Mouse (Mus musculus) intestine, embryonic 16.5 days (tissue): ENCODE measurements around the gene Akap13. TPM values are rescaled to one million over a fixed set of nuclear protein-coding genes. Genes with fewer than 3 reads are reported as not detected.
A peak's percentile ranks its signal among the peaks of the same experiment; 100 is the strongest.

Experiments used
- ATAC-seq: fragments of 200-750 bp; cut with Nextera tagmentation; 2 replicates; pipeline ENCODE4 v1.8.0; 2017; ENCODE audit warnings: moderate TSS enrichment, moderate library complexity
- H3K27ac ChIP-seq: fragments of 300-500 bp; sonication (generic); 2 replicates; pipeline ENCODE4 v1.5.1; 2014; ENCODE audit warnings: mild to moderate bottlenecking, low read length
- H3K27me3 ChIP-seq: fragments of 300-500 bp; sonication (generic); replicated peaks from 2 replicates; pipeline ENCODE4 v1.6.1; 2014; ENCODE audit warnings: low read length, control low read depth, mixed read lengths; ENCODE audit not compliant: control insufficient read depth, insufficient read depth
- H3K36me3 ChIP-seq: fragments of 300-500 bp; sonication (generic); 2 replicates; pipeline ENCODE4 v1.6.1; 2014; ENCODE audit warnings: low read length, control low read depth; ENCODE audit not compliant: control insufficient read depth, insufficient read depth
- H3K4me1 ChIP-seq: fragments of 300-500 bp; sonication (generic); 2 replicates; pipeline ENCODE4 v1.6.1; 2014; ENCODE audit warnings: low read length, control low read depth, mixed read lengths; ENCODE audit not compliant: control insufficient read depth, insufficient read depth
- H3K4me2 ChIP-seq: fragments of 300-500 bp; sonication (generic); 2 replicates; pipeline ENCODE4 v1.6.1; 2014; ENCODE audit warnings: low read depth, low read length, control low read depth
- H3K4me3 ChIP-seq: fragments of 300-500 bp; sonication (generic); 2 replicates; pipeline ENCODE4 v1.5.1; 2014; ENCODE audit warnings: mild to moderate bottlenecking, low read length
- H3K9ac ChIP-seq: fragments of 300-500 bp; sonication (generic); 2 replicates; pipeline ENCODE4 v1.6.1; 2014; ENCODE audit warnings: low read depth, low read length
- H3K9me3 ChIP-seq: fragments of 300-500 bp; sonication (generic); 2 replicates; pipeline ENCODE4 v1.6.1; 2016; ENCODE audit warnings: low read length, control low read depth; ENCODE audit not compliant: control insufficient read depth
- WGBS: fragments of 180-500 bp; shearing (Covaris S2); extraction: QIAGEN DNeasy Blood & Tissue Kit; methylation state at CpG from one replicate; pipeline ENCODE4 v1.1.7; 2014; 5-methylcytosine and 5-hydroxymethylcytosine counted together
- polyA plus RNA-seq: library from polyadenylated mRNA; unstranded; fragments of >200 nt; fragmentation: Nextera tagmentation; extraction: Ambion mirVana; gene quantifications from 2 replicates; pipeline ENCODE4 v1.2.1, GENCODE M21; 2015

The Akap13 gene
- polyA plus RNA-seq, 1 experiment from 2014 or later: 24.9 TPM

DNA sequence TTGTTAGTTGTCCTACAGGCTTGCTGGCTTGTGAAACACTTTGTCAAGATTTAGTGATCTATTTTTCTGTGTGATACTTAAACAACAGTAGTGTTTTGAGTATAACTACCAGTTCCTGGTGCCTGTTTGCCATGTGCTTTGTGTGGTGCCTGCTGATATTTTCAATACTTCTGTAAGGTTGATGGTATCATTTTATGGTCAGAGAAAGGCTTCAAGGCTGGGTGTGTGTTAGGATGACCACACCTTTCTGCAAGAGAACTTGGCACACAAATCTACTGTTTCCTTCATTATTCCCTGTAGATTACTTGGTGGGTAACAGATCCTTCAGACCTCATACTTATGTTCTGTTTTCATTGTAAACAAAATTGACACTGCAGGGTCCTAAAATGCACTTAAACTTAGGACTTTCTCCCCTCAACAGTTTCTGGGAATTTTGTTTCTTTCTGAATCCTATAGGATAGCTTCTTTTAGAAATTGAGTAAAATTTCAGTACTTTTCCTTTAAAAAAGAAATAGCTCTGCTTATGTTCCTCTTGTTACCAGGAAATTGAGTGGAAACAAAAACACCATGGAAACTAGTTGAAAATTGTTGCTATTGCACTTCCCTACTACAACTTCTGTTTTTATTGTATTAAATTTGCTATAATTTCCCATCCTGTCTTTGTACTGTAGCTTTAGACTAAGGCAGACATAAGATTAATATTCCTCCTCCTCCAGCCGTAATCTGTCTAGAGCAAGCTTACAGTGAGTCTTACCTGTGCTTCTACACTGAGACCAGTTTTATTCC, 120.7 kb downstream of the Akap13 start:
- no peak overlapping the region for H3K9ac ChIP-seq
- WGBS: 78% methylated on average over 1 of the region's 1 CpGs
- peak overlapping the region; percentile 28; the same call in 1 of the 2 replicates for H3K27ac ChIP-seq
- no peaks in the 10 kb centered on the region; the same call in 1 of the 2 replicates for H3K36me3 ChIP-seq
- H3K27me3 ChIP-seq: no peaks in the 10 kb centered on the region
- H3K4me3 ChIP-seq: no peak overlapping the region
- H3K4me2 ChIP-seq: 0 out of 2 replicates have a peak overlapping the region, but pooled peaks have one; percentile 27
- peaks cover 15% of the 10 kb centered on the region for H3K4me1 ChIP-seq
- ATAC-seq: 0 out of 2 replicates have a peak, but pooled peaks have one; percentile 19
- no peaks in the 10 kb centered on the region for H3K9me3 ChIP-seq

- H3K27me3 ChIP-seq: no peaks in the 10 kb centered on the region
- WGBS: 98% methylated on average over 2 of the region's 2 CpGs
- H3K9ac ChIP-seq: no peak overlapping the region
- no peaks in the 10 kb centered on the region for H3K9me3 ChIP-seq
- no peak for ATAC-seq
- peaks cover 15% of the 10 kb centered on the region for H3K4me1 ChIP-seq
- no peak overlapping the region for H3K4me2 ChIP-seq
- H3K4me3 ChIP-seq: no peak overlapping the region
- H3K36me3 ChIP-seq: no peaks in the 10 kb centered on the region; the same call in 1 of the 2 replicates
- no peak overlapping the region for H3K27ac ChIP-seq
Observed at GRCm38 (mm10) chr7:75576851-75577250, 121.5 kb downstream of the Akap13 start.

DNA sequence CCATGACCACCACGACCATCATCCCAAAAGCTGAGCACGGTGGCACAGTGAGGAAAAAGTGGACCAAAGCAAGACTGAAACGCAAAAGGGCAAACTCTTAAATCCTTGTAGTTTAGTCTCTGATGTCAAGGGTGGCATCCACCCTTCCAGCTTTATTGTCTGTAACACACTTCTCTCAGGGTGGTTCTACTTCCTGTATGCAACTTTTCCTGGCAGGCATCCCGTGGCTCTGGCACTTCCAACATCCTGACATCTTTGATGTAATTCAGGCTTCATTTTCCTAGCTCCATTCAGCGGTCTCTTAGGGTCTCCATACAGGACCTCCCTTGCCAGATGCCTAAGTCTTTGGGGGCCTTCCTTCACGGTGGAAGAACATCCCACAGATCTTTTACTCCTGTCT, 122.0 kb downstream of the Akap13 start:
- Histone ChIP-seq H3K9me3 (no peaks in the 10 kb centered on the region), H3K4me2 (no peak overlapping the region), H3K27ac (no peak overlapping the region), H3K4me1 (peaks cover 15% of the 10 kb centered on the region), H3K27me3 (no peaks in the 10 kb centered on the region), H3K9ac (no peak overlapping the region), H3K36me3 (no peaks in the 10 kb centered on the region; the same call in 1 of the 2 replicates), H3K4me3 (no peak overlapping the region)
- 75% methylated on average over 6 of the region's 6 CpGs for WGBS
- no peak for ATAC-seq

GRCm38 (mm10) chr7:75578647-75579046, 123.3 kb downstream of the Akap13 start:
- H3K4me3 ChIP-seq: no peak overlapping the region
- H3K4me1 ChIP-seq: peaks cover 15% of the 10 kb centered on the region
- H3K36me3 ChIP-seq: no peaks in the 10 kb centered on the region; the same call in 1 of the 2 replicates
- no peaks in the 10 kb centered on the region for H3K27me3 ChIP-seq
- no peak overlapping the region for H3K9ac ChIP-seq
- H3K4me2 ChIP-seq: no peak overlapping the region
- no peak for ATAC-seq
- H3K27ac ChIP-seq: no peak overlapping the region
- WGBS: 89% methylated on average over 4 of the region's 4 CpGs
- H3K9me3 ChIP-seq: no peaks in the 10 kb centered on the region

DNA sequence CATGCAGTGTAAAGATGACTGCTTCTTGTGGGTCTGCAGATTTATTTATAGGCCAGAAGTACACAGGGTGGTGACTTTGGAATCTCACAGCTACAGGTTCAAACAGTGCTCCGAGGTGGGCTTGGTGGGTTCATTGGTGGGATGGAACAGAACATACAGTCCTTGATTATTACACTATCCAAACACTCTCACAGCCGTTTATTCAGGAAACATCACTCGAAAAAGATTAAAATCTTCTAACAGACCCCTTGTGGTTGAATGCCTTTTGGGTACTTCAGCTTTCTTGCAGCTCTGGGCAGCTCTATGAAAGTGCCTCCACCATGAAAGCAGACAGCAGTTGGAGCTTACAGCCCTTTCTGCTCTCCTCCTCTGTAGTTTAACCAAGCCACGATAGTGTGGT, 126.8 kb downstream of the Akap13 start:
- H3K27me3 ChIP-seq: no peaks in the 10 kb centered on the region
- H3K27ac ChIP-seq: no peak overlapping the region
- H3K9me3 ChIP-seq: no peaks in the 10 kb centered on the region
- no peaks in the 10 kb centered on the region; the same call in none of the 2 replicates for H3K36me3 ChIP-seq
- no peak overlapping the region for H3K4me2 ChIP-seq
- H3K4me3 ChIP-seq: no peak overlapping the region
- H3K4me1 ChIP-seq: no peaks in the 10 kb centered on the region
- no peak for ATAC-seq
- WGBS: 72% methylated on average over 4 of the region's 4 CpGs
- no peak overlapping the region for H3K9ac ChIP-seq

- no peaks in the 10 kb centered on the region for H3K4me1 ChIP-seq
- ATAC-seq: 0 out of 2 replicates have a peak, but pooled peaks have one; percentile 38
- whole genome bisulfite sequencing: 60% methylated on average over 2 of the region's 2 CpGs
- no peaks in the 10 kb centered on the region for H3K27me3 ChIP-seq
- H3K9ac ChIP-seq: no peak overlapping the region
- H3K4me2 ChIP-seq: no peak overlapping the region
- H3K4me3 ChIP-seq: no peak overlapping the region
- H3K36me3 ChIP-seq: no peaks in the 10 kb centered on the region; the same call in none of the 2 replicates
- H3K27ac ChIP-seq: no peak overlapping the region
- H3K9me3 ChIP-seq: no peaks in the 10 kb centered on the region
Observed at GRCm38 (mm10) chr7:75584100-75584499, 128.8 kb downstream of the Akap13 start.

- Histone ChIP-seq H3K27me3 (no peaks in the 10 kb centered on the region), H3K4me3 (no peak overlapping the region), H3K4me1 (no peaks in the 10 kb centered on the region), H3K27ac (no peak overlapping the region), H3K9me3 (no peaks in the 10 kb centered on the region), H3K4me2 (no peak overlapping the region), H3K36me3 (no peaks in the 10 kb centered on the region; the same call in 1 of the 2 replicates), H3K9ac (no peak overlapping the region)
- ATAC-seq: no peak
- 70% methylated on average over 6 of the region's 6 CpGs for WGBS
Observed at GRCm38 (mm10) chr7:75585409-75585808, 130.1 kb downstream of the Akap13 start.

- 0 out of 2 replicates have a peak overlapping the region, but pooled peaks have one; percentile 7 for H3K4me2 ChIP-seq
- no peak overlapping the region for H3K9ac ChIP-seq
- H3K27me3 ChIP-seq: no peaks in the 10 kb centered on the region
- no peak overlapping the region for H3K27ac ChIP-seq
- ATAC-seq: 0 out of 2 replicates have a peak, but pooled peaks have one; percentile 52
- no peaks in the 10 kb centered on the region for H3K9me3 ChIP-seq
- no peaks in the 10 kb centered on the region for H3K4me1 ChIP-seq
- no peaks in the 10 kb centered on the region; the same call in 1 of the 2 replicates for H3K36me3 ChIP-seq
- WGBS: 67% methylated on average over 14 of the region's 14 CpGs
- no peak overlapping the region for H3K4me3 ChIP-seq
Observed at GRCm38 (mm10) chr7:75586113-75586512, 130.8 kb downstream of the Akap13 start.

DNA sequence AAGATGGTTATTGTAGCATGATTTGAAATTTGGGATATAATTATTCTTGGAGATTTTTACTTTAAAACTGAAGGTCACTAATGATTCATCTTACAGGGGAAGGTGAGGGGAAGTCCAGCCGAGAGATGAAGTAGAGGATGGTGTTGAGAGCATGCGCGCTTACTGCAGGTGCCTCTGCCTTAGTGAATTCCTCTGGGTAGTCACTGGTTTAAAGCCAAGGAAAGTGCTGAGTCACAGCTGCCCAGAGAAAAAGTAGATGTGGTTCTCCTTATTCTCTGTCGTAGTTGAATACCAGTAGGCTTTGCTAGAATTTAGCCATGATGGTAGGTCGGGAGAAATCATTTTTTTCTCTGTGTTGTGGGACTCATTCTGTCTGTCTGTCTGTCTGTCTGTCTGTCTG, 132.4 kb downstream of the Akap13 start:
- no peaks in the 10 kb centered on the region for H3K27me3 ChIP-seq
- H3K4me2 ChIP-seq: no peak overlapping the region
- H3K4me3 ChIP-seq: no peak overlapping the region
- no peak overlapping the region for H3K9ac ChIP-seq
- no peak overlapping the region for H3K27ac ChIP-seq
- H3K4me1 ChIP-seq: no peaks in the 10 kb centered on the region
- no peaks in the 10 kb centered on the region; the same call in 1 of the 2 replicates for H3K36me3 ChIP-seq
- WGBS: 91% methylated on average over 5 of the region's 5 CpGs
- ATAC-seq: no peak
- H3K9me3 ChIP-seq: no peaks in the 10 kb centered on the region
